Mouse (Mus musculus) embryonic facial prominence, embryonic 14.5 days (tissue): ENCODE measurements at regions not wholly inside any gene's neighbourhood (a gene's known extent, or its start where the extent isn't known, plus 50 kb on each side); places are given as distances from the start of the nearest gene placed in this dataset.
A peak's percentile ranks its signal among the peaks of the same experiment; 100 is the strongest.

ENCODE experiments used
- ATAC-seq: fragments of 200-750 bp; cut with Nextera tagmentation; 2 replicates; pipeline ENCODE4 v1.8.0; 2017; ENCODE audit warnings: low read depth, moderate number of reproducible peaks, moderate TSS enrichment
- DNase-seq: peaks from one replicate; pipeline ENCODE4 v3.0.0-alpha.2; 2015; ENCODE audit warnings: low spot score
- H3K27ac ChIP-seq: fragments of 300-500 bp; sonication (generic); replicated peaks from 2 replicates; pipeline ENCODE4 v1.5.1; 2014; ENCODE audit warnings: low read depth, mild to moderate bottlenecking, low read length, moderate library complexity
- H3K27me3 ChIP-seq: fragments of 300-500 bp; sonication (generic); replicated peaks from 2 replicates; pipeline ENCODE4 v1.6.1; 2014; ENCODE audit warnings: low read length; ENCODE audit not compliant: control insufficient read depth, insufficient read depth
- H3K36me3 ChIP-seq: fragments of 300-500 bp; sonication (generic); 2 replicates; pipeline ENCODE4 v1.6.1; 2014; ENCODE audit warnings: low read length, mixed read lengths; ENCODE audit not compliant: control insufficient read depth, insufficient read depth
- H3K4me1 ChIP-seq: fragments of 300-500 bp; sonication (generic); 2 replicates; pipeline ENCODE4 v1.6.1; 2014; ENCODE audit warnings: antibody characterized with exemption, low read length; ENCODE audit not compliant: control insufficient read depth, insufficient read depth
- H3K4me2 ChIP-seq: fragments of 300-500 bp; sonication (generic); 2 replicates; pipeline ENCODE4 v1.6.1; 2014; ENCODE audit warnings: low read depth, mild to moderate bottlenecking, low read length, moderate library complexity, mixed read lengths
- H3K4me3 ChIP-seq: fragments of 300-500 bp; sonication (generic); 2 replicates; pipeline ENCODE4 v1.5.1; 2014; ENCODE audit warnings: low read depth, mild to moderate bottlenecking, low read length
- H3K9ac ChIP-seq: fragments of 300-500 bp; sonication (generic); 2 replicates; pipeline ENCODE4 v1.6.1; 2014; ENCODE audit warnings: low read depth, mild to moderate bottlenecking, low read length, moderate library complexity, mixed read lengths
- H3K9me3 ChIP-seq: fragments of 300-500 bp; sonication (generic); 2 replicates; pipeline ENCODE4 v1.6.1; 2016; ENCODE audit warnings: low read length; ENCODE audit not compliant: control insufficient read depth
- WGBS: fragments of 180-500 bp; shearing (Covaris S2); extraction: QIAGEN DNeasy Blood & Tissue Kit; methylation state at CpG from one replicate; pipeline ENCODE4 v1.1.7; 2014; 5-methylcytosine and 5-hydroxymethylcytosine counted together

- Histone ChIP-seq H3K27ac (no peak overlapping the region), H3K4me1 (no peaks in the 10 kb centered on the region), H3K9me3 (no peaks in the 10 kb centered on the region), H3K4me3 (no peak overlapping the region), H3K9ac (no peak overlapping the region), H3K4me2 (no peak overlapping the region), H3K36me3 (no peaks in the 10 kb centered on the region), H3K27me3 (no peaks in the 10 kb centered on the region)
- 44% methylated on average over 1 of the region's 1 CpGs for WGBS
- DNase-seq (no peak), ATAC-seq (no peak)
These were observed 86.2 kb upstream of the P2ry1 start for GRCm38 (mm10) chr3:60916411-60916810.

- WGBS: 39% methylated on average over 3 of the region's 3 CpGs
- Histone ChIP-seq H3K36me3 (no peaks in the 10 kb centered on the region), H3K4me1 (no peaks in the 10 kb centered on the region), H3K27ac (no peak overlapping the region), H3K9ac (no peak overlapping the region), H3K27me3 (no peaks in the 10 kb centered on the region), H3K4me2 (no peak overlapping the region), H3K9me3 (no peaks in the 10 kb centered on the region), H3K4me3 (no peak overlapping the region)
- no peak for DNase-seq
- ATAC-seq: no peak
These were observed 85.3 kb upstream of the P2ry1 start for GRCm38 (mm10) chr3:60917271-60917670.

- no peaks in the 10 kb centered on the region for H3K27me3 ChIP-seq
- H3K9me3 ChIP-seq: no peaks in the 10 kb centered on the region
- H3K9ac ChIP-seq: no peak overlapping the region
- no peak overlapping the region for H3K4me3 ChIP-seq
- H3K27ac ChIP-seq: no peak overlapping the region
- H3K4me1 ChIP-seq: no peaks in the 10 kb centered on the region
- no peaks in the 10 kb centered on the region for H3K36me3 ChIP-seq
- ATAC-seq (no peak), DNase-seq (no peak)
- 89% methylated on average over 9 of the region's 9 CpGs for WGBS
- H3K4me2 ChIP-seq: no peak overlapping the region
These were observed 76.5 kb upstream of the P2ry1 start for GRCm38 (mm10) chr3:60926024-60926547.

- H3K9me3 ChIP-seq: no peaks in the 10 kb centered on the region
- H3K4me1 ChIP-seq: no peaks in the 10 kb centered on the region
- no peak overlapping the region for H3K27ac ChIP-seq
- no peaks in the 10 kb centered on the region for H3K36me3 ChIP-seq
- H3K9ac ChIP-seq: no peak overlapping the region
- WGBS: 41% methylated on average over 4 of the region's 4 CpGs
- DNase-seq (peak; percentile 2), ATAC-seq (no peak)
- H3K27me3 ChIP-seq: no peaks in the 10 kb centered on the region
- no peak overlapping the region for H3K4me2 ChIP-seq
- H3K4me3 ChIP-seq: no peak overlapping the region
These were observed 73.7 kb upstream of the P2ry1 start for GRCm38 (mm10) chr3:60928910-60929309.

GRCm38 (mm10) chr3:60934492-60934891 is 68.1 kb upstream of the P2ry1 start:
- no peak overlapping the region for H3K4me3 ChIP-seq
- no peak for ATAC-seq
- H3K4me1 ChIP-seq: no peaks in the 10 kb centered on the region
- no peak overlapping the region for H3K9ac ChIP-seq
- H3K27me3 ChIP-seq: no peaks in the 10 kb centered on the region
- H3K9me3 ChIP-seq: no peaks in the 10 kb centered on the region
- no peak overlapping the region for H3K4me2 ChIP-seq
- no peak overlapping the region for H3K27ac ChIP-seq
- 91% methylated on average over 1 of the region's 1 CpGs for WGBS
- DNase-seq: no peak
- no peaks in the 10 kb centered on the region for H3K36me3 ChIP-seq

- no peaks in the 10 kb centered on the region for H3K9me3 ChIP-seq
- DNase-seq: no peak
- no peak overlapping the region for H3K4me3 ChIP-seq
- H3K4me2 ChIP-seq: no peak overlapping the region
- no peak for ATAC-seq
- no peaks in the 10 kb centered on the region for H3K4me1 ChIP-seq
- 66% methylated on average over 2 of the region's 2 CpGs for WGBS
- no peaks in the 10 kb centered on the region for H3K36me3 ChIP-seq
- no peak overlapping the region for H3K9ac ChIP-seq
- no peak overlapping the region for H3K27ac ChIP-seq
- H3K27me3 ChIP-seq: no peaks in the 10 kb centered on the region
These were observed 61.1 kb upstream of the P2ry1 start for GRCm38 (mm10) chr3:60941451-60941850.

- Histone ChIP-seq H3K36me3 (no peaks in the 10 kb centered on the region), H3K4me2 (no peak overlapping the region), H3K27me3 (no peaks in the 10 kb centered on the region), H3K4me1 (no peaks in the 10 kb centered on the region), H3K9me3 (no peaks in the 10 kb centered on the region), H3K4me3 (no peak overlapping the region), H3K27ac (no peak overlapping the region), H3K9ac (no peak overlapping the region)
- ATAC-seq: no peak
- WGBS: 82% methylated on average over 4 of the region's 4 CpGs
- DNase-seq: no peak
These were observed 53.7 kb upstream of the P2ry1 start for GRCm38 (mm10) chr3:60948897-60949296.
